Mouse (Mus musculus) right cerebral cortex, adult 18-20 months (tissue): ENCODE measurements at regions not wholly inside any gene's neighbourhood (a gene's known extent, or its start where the extent isn't known, plus 50 kb on each side); places are given as distances from the start of the nearest gene placed in this dataset.

Source experiments
- DNase-seq: peaks from one replicate; pipeline ENCODE4 v3.0.0; 2022; ENCODE audit warnings: mixed read lengths

- no peak for DNase-seq
These were observed 88.6 kb upstream of the Mycn start for GRCm38 (mm10) chr12:13030333-13030732.

GRCm38 (mm10) chr12:13028086-13028485 is 86.4 kb upstream of the Mycn start:
- DNase-seq, result no peak

GRCm38 (mm10) chr12:13026041-13026580 is 84.4 kb upstream of the Mycn start:
- no peak for DNase-seq

DNA sequence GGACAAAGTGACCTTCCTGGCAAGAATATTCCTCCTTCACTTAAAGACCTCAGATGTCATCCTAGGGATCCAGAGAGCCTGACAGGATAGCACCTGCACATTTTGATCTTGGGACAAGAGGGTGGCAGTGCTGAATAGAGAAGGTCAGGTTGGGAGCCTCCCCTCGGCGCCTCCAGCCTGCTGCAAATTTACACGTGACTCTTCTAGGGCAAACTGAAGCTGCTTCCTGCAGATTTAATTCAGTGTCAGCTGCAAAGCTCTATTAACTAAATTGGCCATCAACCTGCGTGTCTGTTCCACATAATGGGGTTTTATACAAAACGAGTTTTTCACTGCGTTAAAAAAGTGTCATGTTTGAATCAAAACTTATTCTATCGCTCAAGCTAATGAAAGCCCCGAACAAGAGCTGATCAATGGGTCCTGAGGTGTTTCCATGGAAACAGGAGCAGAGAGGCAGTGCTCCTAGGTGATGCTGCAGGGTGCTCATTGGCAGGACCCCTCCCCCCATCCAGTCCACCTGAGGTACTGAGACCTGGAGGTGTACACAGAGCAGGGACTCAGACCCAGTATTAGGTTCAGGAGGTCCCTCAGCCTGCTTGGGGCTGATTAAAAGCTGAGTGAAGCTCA is 82.6 kb upstream of the Mycn start:
- DNase-seq, result no peak

DNA sequence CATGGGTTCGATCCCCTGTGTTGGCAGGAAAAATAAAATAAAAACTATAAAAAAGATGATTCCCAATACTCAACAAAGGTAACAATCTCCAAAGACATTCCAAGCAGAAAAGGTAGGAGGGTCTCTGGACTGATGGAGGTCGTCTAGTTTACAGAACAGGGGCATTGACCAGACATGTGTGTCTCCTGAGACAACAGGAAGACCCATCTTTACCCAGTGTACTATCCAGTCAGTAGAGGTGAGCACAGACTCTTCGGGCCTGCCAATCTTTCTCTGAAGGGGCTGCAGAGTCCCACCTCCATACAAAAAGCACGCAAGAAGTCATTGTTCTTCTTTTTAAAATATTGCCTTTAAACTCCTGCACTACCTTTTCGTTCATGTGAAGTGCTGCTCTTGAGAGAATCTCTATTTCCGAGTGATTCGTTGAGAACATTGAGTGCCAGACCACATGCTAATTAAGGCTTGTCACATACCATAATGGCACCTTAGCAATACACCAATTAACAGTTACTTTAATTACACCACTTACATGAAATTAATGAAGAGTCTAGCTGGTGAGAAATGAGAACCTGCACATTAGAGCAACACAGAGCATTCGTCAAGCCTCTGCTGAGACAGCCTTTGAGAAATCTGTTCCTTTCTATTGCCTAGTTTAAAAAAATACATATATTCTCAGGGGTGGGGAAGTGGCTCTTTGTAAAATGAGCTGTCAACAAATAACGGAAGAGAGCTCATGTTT is 69.5 kb upstream of the Mycn start:
- DNase-seq, result no peak

- DNase-seq, result no peak
These were observed 68.7 kb upstream of the Mycn start for GRCm38 (mm10) chr12:13010405-13010804.

- no peak for DNase-seq
These were observed 67.8 kb upstream of the Mycn start for GRCm38 (mm10) chr12:13009470-13009869.

DNA sequence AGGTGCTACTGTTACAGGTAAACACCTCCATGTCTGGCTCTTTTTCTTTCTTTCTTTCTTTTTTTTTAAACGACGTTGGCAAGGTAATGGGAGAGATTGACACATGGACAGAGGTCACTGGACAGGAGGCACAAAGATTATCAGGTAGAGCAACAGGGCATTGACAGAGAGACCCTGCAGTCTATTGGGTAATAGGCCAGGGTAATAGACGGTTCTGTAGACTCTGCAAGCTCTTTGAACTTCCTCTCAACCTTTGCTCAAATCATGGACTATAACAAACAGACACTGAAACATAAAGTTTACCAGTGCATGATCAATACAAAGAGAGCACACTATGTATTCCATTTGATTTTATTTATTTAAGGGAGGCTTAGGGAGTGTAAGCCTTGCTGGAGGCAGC is 61.0 kb upstream of the Mycn start:
- DNase-seq, result no peak

- DNase-seq, result no peak
These were observed 60.4 kb upstream of the Mycn start for GRCm38 (mm10) chr12:13002069-13002590.

- DNase-seq, result no peak
These were observed 54.3 kb upstream of the Mycn start for GRCm38 (mm10) chr12:12995974-12996361.

- no peak for DNase-seq
These were observed 53.6 kb upstream of the Mycn start for GRCm38 (mm10) chr12:12995061-12995973.

DNA sequence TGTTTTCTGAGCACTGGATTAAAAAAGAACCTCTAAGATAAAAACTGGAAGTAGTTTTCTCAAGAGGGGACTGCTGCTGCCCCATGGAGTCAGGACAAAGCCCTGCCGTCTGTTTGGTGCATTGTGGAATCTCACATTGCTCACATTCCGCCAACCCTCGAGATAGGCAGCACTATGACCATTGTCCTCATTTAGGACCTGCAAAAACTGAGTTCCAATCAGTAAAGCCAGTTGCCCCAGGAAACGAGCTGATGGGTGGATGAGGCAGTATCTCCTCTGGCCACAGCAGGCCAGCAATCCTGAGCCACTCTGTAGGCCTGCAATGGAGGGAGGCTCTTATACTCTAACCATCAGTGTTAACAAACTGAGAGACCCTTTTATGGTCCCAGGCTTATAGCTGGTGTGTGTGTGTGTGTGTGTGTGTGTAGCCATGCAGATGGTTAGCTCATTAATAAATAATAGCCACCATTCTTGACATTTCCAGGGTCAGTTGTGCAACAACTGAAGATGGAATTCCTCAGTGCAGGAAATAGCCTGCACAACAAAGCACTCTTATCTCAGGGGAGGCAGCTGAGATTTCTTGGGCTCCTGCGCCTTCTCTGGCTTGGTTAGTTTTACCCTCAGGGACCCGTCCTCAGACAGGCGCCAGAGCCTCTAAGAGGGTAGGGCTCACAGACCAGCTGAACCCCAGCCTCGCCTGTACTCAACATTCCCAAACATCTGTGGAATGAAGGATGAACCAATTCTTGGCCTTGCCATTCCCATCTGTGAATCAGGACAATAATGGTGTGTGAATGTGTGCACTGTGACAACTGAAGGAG is 52.4 kb upstream of the Mycn start:
- DNase-seq, result no peak
